Mouse (Mus musculus): ENCODE data around the gene Epo. TPM values are rescaled to one million over a fixed set of nuclear protein-coding genes. Genes with fewer than 3 reads are reported as not detected.

Epo gene
- total RNA-seq, 4 experiments from 2014 or later, result not detected

DNA sequence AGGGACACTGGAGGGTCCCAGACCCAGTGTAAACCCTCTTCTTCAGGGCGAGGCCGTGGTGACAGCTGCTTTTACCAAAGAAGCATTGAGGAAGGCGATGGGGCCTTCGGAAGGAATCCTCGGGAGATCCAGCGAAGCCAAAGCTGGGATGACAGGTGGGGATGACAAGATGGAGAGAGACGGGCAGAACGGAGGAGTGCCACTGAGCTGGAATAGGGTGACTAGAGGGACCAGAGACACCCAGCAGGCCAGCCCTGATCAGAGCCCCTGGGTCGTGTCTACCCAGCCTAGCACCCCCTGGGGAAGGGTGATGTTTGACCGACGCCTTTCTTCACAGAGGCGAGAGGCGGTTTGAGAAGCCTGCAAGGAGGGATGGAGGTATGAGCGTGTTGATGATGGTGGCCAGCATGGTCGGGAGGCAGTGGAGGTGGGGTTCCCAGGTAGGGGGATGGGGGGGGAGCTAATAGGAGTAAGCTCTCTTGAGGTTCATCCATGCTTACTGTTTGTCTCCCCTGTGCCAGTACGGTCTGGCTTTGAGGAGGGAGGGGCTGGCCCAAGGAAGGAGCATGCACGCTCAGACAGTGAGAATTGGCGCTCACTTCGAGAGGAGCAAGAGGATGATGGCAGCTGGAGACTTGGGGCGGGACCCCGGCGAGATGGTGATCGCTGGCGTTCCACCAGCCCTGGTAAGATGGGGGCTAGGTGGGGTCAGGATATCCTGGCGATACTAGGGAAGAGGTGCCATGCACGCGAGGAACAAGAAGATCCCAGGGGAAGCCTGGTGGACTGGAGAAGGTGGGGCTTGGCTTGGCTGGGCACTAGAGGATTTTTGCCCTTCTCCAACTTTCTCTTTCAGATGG is 13.1 kb downstream of the Epo start:
- no peak for DNase-seq (ENCODE audit: low spot score)

GRCm38 (mm10) chr5:137518436-137518835 is 14.6 kb downstream of the Epo start, which contains the start of gene Gigyf1:
Gene Gigyf1, plus strand, starts transcription at chr5:137518548.
- DNase-seq (ENCODE audit: low spot score), result no peak

GRCm38 (mm10) chr5:137514811-137515210 is 18.2 kb downstream of the Epo start:
- no peak for DNase-seq (ENCODE audit: low spot score)

DNA sequence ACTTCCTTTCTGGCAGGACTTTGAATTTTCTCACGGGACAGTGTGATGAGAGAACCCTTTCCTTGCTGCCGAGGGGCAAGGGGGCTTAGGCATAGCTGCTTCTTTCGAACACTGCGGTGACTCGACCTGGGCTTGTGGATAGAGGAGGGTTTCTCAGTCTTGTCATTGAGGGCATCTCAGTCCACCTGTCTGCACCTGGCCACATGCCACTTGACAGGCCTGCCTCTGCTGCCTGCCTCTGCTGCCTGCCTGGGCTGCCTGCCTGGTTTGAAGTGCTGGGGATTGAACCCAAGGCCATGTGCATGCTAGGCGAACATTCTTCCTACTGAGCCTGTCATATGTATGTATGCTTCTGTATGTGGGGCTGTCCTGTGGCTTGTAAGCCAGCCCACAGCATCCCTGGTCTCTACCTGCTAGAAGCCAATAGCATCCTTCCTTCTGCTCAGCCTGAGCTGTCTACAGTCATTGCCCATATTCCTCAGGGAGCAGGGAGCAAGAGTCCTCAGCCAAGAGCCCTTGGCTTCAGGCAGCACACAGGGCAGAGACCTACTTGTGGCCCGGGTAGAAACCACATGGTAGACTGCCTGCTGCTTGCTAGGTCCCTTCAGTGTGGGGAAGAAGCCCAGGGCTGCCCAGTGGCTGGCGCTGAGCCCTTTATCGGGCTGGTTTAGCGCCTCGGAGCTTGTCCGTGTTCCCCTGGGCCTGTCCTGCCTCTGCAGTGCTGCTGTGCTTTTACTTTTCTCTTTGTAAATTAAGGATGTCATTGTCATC is 18.9 kb downstream of the Epo start:
- no peak for DNase-seq (ENCODE audit: low spot score)

GRCm38 (mm10) chr5:137512847-137513794 is 19.9 kb downstream of the Epo start:
- no peak for DNase-seq (ENCODE audit: low spot score)

GRCm38 (mm10) chr5:137511706-137512105 is 21.3 kb downstream of the Epo start:
- DNase-seq (ENCODE audit: low spot score), result no peak

GRCm38 (mm10) chr5:137510573-137511390 is 22.3 kb downstream of the Epo start:
- no peak for DNase-seq (ENCODE audit: low spot score)

DNA sequence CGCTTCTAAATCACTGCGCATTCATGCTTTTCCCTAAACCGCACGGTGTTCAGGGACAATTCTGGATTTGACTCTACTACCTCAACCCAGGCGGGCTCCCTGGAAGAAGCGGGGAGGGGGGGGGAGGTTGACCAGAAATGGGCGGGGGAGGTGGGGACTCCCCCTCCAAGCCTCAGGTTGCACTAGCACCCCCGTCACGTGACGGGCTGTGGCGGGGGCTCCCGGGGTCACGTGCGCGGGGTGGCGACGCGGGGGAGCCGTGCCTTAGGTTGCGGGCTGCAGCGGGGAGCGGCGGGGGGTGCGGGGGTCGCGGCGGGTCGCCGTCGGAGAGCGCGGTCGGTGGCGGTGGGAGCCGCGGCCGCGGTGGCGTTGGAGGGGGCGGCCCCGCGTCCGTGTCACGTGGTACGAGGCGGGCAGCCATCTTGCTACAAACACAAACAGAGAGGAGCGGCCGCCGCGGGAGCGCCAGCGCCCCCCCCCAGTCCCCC is 23.0 kb downstream of the Epo start:
- DNase-seq (ENCODE audit: low spot score), result peak; percentile 62

- DNase-seq (ENCODE audit: low spot score), result no peak
Observed at GRCm38 (mm10) chr5:137504041-137504440, 29.0 kb downstream of the Epo start.

- peak; percentile 77 for DNase-seq (ENCODE audit: low spot score)
Observed at GRCm38 (mm10) chr5:137502667-137503110, 30.4 kb downstream of the Epo start.

DNA sequence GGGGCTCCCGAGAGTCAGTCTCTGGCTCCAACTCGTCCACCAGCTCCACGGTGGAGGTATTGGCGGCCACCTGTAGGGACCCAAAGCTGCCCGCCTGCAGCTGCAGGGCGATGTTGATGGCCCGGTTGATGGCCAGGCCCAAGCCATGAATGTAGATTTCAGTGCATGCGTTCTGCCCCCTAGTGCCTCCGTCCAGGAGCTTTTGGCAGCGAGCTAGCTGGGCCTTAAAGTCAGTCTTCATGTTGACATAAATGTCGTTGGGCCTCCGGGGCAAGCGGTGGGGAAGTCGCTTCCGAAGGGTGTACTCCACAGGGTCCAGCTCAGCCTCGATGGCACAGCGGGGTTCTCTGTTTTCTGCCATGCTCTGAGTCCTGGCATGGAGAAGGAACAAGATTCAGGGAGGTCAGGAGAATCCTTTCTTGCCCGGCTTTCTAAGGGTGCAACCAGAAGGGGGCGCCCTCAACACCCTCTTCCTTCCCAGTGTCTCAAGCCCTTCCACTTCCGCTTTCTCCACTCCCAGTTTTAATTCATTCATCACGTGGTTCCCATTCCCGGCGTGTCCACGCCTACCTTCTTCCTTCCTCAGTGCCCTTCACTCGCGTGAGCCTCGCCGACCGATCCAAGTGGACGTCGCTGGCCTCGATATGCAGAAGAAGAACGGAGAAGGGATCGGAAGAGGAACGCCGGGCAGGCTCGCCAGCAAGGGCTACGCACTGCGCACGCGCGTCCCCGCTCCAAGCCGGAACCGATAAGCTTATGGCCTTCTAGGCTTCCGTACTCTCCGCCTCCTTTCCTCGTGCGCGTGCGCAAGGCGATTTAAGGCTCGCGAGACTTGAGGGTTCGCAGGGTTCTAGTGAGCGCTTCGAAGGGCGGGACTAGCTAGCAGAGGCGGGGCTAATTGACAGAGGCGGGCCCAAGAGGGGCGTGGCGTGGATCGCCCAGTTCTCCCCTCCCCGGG is 31.1 kb downstream of the Epo start, which contains the start of gene Pop7:
TSS of gene Pop7 (minus strand) at position 810 of the 958 bp plus-strand sequence.
- peak; percentile 100 for DNase-seq (ENCODE audit: low spot score)

DNA sequence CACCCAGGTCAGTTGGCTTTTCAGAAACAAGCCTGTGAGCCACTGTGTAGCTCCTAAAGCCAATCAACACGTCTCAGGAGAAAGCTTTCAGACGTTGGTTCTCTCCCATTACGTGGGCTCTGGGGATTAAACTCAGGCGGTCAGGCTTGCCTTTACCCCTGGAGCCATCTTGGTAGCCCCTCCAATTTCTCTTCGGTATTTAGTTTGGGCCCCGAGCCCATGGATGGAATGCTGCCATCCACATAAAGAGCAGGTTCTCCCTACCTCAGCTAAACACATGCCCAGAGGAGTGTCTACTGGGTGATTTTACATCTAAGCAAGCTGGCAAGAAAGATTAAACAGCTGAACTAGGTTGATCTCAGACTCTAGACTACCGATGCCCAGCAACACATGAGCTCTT is 32.9 kb downstream of the Epo start:
- DNase-seq (ENCODE audit: low spot score), result no peak

- DNase-seq (ENCODE audit: low spot score), result no peak
Observed at GRCm38 (mm10) chr5:137493831-137494230, 39.2 kb downstream of the Epo start.

DNA sequence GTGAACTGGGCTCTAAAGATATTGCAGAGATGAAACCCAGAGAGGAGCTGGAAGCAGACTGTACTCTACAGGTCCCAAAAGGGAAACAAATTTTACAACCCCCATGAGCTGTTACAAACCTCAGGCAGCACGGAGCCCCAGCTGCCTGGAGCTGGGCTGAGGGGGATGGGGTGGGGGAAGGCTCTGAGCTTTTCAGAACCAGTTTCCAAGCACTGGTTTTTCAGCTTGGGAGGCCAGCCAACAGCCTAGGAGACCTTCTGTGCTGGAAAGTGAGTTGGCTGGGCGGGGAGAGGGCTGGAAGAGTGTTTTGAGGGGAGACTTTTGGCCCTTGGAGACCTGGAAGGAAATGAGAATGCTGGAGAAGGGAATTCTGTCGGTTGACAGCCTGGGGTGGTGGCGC is 41.5 kb downstream of the Epo start:
- peak; percentile 50 for DNase-seq (ENCODE audit: low spot score)

GRCm38 (mm10) chr5:137487616-137488015 is 45.4 kb downstream of the Epo start:
- no peak for DNase-seq (ENCODE audit: low spot score)

- DNase-seq (ENCODE audit: low spot score), result no peak
Observed at GRCm38 (mm10) chr5:137485851-137486155, 47.2 kb downstream of the Epo start.

GRCm38 (mm10) chr5:137485071-137485850 is 47.8 kb downstream of the Epo start:
- DNase-seq (ENCODE audit: low spot score), result no peak

- DNase-seq (ENCODE audit: low spot score), result no peak
Observed at GRCm38 (mm10) chr5:137481897-137482296, 51.1 kb downstream of the Epo start.

DNA sequence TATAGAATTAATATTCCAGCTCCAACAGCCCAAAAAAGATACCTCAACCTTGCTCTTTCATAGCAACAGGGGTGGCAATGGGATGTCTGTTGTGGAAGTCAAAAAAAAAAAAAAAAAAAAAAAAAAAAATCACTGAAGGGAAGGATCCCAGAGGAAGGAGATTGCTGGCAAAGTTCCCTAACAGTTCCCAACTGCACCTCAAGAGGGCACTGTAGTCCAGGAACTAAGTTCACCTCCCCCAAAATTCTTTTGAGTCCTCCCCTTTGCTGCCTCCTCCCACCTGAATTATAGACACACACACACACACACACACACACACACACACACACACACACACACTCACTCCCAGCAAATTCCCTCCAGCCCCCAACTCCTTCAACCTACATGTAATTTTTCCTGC is 51.9 kb downstream of the Epo start:
- peak; percentile 86 for DNase-seq (ENCODE audit: low spot score)
